Mouse (Mus musculus) gastrocnemius, postnatal 4 days (tissue): ENCODE results near the gene A530016L24Rik. TPM values are rescaled to one million over a fixed set of nuclear protein-coding genes. Genes with fewer than 3 reads are reported as not detected.

Experiments
- DNase-seq, 2 experiments: peaks; one replicate each; pipeline ENCODE4 v3.0.0; 2021 to 2022; ENCODE audit warnings: low spot score in 2 of 2, mixed read lengths in 2 of 2
- total RNA-seq, 2 experiments: library from RNA; stranded (reverse); gene quantifications; 2 replicates each; pipeline ENCODE4 v1.2.3; 2021

The A530016L24Rik gene
- total RNA-seq, 2 experiments from 2014 or later = 4.6 to 8.3 TPM

- no peak for DNase-seq
Measured at GRCm38 (mm10) chr12:112498683-112499082, 9.4 kb downstream of the A530016L24Rik start.

DNA sequence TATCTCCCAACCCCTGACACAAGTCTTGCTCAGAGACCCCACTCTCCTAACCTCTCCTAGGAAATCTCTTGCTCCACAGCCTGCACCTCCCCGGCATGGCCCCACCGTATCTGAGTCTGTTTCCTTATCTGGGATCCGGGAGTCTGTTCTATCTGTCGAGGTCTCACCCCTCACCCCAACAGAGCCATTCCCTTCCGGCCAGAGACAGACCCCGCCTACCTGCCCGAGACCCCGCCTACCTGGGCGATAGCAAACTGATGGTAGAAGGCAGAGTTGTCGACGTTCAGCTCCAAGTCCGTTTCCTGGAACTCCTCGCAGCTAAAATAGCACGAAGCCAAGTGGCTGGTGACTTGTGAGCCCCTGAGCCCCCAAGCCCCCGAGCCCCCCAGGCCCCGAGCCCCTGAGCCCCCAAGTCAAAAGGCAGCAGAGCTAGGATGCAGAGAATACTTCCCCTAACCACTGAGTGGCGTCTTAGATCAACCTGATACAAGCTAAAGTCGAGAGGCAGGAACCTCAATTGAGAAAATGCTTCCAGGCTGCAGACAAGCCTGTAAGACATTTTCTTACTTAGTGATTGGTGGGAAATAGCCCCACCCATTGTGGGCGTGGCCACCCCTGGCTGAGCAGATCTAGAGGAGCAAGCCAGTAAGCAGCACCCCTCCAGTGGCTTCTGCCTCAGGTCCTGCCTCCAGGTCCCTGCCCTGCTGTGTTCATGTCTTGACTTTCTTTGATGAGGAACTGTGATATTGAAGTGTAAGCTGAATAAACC is 13.9 kb downstream of the A530016L24Rik start:
- DNase-seq = no peak

- DNase-seq = no peak
Measured at GRCm38 (mm10) chr12:112506267-112506666, 17.0 kb downstream of the A530016L24Rik start.

GRCm38 (mm10) chr12:112507264-112507663 is 18.0 kb downstream of the A530016L24Rik start:
- no peak for DNase-seq

DNA sequence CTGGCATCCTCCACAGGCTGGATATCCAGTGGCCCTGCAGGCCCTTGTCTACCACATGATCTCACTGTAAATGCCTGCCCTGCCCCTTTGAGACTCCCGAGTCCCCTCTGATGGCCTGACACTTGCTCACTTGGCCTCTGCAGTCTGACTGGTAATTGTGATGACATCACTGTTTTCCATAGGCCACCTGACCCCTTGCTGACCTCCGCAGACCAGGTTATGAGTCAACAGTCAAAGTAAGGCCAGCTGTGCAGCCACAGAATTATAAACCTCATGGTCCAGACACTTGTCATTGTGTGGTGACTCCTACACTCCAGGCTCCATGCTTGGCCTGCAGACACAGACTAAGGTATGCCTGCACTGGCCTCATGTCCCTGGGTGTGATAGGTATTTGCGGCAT is 18.7 kb downstream of the A530016L24Rik start:
- no peak for DNase-seq

GRCm38 (mm10) chr12:112510365-112510732 is 21.1 kb downstream of the A530016L24Rik start:
- DNase-seq = no peak

DNA sequence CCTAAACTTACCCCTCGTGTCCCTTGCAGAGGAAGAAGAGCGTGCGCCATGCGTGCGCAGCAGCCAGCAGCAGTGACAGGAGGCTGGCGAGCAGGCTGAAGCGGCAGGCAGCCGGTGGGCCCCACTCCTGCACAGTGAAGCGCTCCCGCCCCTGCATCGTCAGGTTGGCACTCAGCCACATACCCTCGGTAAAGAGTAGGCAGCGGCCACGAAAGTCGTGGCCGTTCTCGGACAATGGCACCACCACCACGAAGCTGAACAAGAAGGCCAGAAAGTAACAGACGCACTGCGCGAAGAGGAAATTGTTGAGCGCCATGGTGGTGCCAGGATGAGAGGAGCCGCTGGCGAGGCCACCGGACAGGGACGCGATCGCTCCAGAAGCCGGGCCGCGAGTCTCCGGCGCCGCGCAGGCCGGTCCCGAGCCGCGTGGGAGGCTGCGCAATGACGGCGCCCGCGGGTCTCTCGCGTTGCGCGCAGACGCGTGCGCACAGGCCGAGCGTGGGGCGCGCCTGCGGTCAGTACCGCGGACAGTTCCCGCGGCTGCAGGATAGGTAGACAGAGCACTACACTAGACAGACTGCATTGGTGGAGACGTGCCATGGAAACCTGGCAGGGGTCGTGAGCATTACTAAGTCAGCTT is 21.6 kb downstream of the A530016L24Rik start:
- DNase-seq = peak in 1 of 2 experiments; percentile 35

DNA sequence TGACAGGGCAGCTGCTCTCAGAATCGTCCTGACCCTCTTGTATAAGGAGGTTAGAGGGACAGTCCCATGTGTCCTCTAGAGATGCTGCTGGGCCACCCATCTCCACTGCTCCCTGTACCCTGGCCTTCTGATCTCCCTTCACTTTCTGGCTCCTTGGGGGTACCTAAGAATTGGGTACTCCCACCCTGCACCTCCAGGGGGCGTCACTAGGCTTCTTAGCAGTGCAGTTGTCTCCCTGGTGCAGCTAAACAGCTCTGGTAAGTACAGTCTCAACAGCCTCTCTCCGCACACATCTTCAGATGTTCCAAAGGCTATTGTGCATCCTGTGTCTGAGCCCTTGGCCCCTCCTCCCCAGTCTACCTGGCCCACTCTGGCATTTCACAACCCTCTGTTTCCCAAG is 25.6 kb downstream of the A530016L24Rik start:
- no peak for DNase-seq

GRCm38 (mm10) chr12:112516697-112517337 is 27.6 kb downstream of the A530016L24Rik start, which contains the start of gene Tmem179:
Gene Tmem179, minus strand, starts transcription at chr12:112516747.
- no peak for DNase-seq

DNA sequence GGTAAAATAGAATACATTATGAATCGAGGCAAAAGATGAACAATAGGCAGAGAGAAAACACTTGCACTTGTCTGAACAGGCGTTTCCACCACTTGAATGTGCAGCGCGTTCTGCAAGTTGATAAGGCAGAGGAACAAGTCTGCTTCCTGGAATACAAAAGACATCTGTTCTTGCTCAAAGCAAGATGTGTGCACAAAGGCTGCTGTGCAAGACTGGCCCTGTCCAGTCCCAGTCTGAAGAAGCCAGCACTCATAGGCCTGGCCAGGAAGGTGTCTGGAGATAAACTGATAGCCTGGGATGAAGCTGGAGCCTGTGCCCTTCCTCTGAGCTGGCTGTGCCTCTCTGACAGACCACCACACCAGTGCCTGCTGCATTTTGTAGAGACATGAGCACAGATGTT is 28.9 kb downstream of the A530016L24Rik start:
- no peak for DNase-seq

DNA sequence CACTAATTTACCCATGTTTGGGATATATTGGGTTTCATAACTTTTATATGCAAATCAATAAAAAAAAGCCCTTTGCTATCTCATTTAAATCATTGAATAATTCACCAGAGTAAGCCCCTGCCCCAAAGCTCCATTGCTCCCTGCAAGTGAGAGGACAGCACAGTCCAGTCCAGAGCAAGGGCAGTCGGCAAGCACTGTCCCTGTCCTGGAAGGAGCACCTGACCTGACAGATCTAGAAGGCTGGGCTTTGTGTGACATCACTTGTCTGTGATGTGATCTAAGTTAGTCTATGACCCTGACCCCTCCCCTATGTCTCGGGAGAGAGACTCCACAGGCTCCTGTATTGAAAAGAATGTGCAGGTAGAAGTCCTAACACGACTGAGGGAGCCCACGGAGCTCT is 44.5 kb downstream of the A530016L24Rik start:
- DNase-seq = no peak

- no peak for DNase-seq
Measured at GRCm38 (mm10) chr12:112537233-112537632, 48.0 kb downstream of the A530016L24Rik start.

GRCm38 (mm10) chr12:112538356-112538755 is 49.1 kb downstream of the A530016L24Rik start:
- DNase-seq = no peak

DNA sequence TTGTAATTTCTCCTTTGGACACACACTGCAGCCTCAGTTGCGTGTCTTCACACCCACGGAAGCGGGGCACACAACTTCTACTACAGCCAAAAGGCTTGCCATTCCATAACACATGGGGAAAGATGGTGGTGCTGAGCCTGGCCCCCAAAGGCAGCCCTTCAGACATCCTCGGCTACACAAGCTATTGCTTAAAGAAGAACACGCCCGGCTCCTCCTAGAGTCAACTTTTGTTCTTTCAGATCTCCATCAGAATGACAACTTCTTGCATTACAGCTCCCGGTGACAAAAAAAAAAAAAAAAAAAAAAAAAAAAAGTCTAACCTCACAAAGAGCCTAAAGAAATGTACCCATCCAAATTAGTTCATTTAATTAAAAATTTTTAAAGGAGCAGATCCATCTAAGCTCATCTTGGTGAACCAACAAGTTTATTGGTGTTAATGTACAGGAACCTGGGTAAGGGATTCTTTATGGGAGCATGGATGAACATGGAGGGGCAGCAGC is 50.3 kb downstream of the A530016L24Rik start:
- no peak for DNase-seq

GRCm38 (mm10) chr12:112540321-112540720 is 51.1 kb downstream of the A530016L24Rik start:
- DNase-seq = no peak

DNA sequence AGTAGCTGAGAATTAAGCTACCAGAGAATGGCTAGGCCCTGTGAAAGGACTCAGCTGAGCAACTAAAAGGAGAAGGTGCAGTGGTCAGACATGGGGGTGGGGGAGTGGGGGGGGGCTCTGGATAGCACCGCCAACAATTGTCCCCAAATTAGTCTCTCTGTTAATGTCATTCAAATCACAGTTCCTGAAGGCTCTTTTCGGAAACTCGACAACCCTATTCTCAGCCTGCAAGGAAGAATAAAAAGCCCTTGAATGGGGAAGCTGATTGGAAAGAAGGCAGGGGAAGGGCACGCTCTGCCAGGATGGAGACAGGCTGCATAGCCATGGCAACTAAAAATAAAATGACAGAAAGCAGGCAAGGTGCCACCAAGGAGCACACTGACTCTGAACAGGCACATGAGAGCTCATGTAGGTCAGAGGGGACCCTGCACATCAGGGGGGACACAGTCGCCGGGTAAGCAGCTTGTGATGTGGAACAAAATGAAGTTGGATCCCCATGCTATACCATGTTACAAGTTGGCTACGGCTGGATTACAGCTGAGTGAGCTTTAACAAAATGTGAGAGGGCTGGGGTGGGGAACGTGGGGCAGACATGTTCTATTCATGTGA is 52.3 kb downstream of the A530016L24Rik start:
- DNase-seq = no peak

DNA sequence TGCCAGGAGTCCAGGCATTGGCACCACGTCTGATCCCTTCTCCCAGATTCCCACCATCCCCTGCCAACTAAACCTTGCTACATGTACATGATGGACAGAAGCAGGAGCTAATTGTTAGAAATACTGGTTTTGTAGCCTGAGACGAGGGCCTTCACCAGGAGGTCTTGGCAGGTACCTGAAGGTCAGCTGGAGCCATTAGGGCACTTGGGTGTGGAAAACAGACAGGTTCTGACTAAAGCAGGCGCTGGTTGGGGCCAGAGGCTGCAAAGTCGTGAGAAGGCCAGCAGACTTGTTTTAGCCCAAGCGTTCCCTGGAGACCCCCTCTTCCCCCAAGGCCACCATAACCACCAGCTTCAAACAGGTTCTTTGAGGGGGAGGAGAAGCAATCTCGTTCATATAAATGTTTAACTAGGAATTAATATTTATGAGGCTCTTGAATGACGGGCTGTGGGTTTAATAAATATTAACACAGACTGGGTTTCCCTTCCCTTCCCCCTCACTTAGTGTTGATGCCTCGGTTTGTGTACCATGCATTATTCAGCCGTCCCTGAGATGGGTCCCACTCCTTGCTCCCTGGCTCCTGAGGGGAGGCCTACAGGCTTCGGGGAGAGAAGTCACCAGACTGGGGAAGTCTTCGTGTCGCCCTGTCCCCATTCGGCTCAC is 53.1 kb downstream of the A530016L24Rik start:
- DNase-seq = no peak

- DNase-seq = peak; percentile 86 to 88
Measured at GRCm38 (mm10) chr12:112542920-112543300, 53.7 kb downstream of the A530016L24Rik start.

DNA sequence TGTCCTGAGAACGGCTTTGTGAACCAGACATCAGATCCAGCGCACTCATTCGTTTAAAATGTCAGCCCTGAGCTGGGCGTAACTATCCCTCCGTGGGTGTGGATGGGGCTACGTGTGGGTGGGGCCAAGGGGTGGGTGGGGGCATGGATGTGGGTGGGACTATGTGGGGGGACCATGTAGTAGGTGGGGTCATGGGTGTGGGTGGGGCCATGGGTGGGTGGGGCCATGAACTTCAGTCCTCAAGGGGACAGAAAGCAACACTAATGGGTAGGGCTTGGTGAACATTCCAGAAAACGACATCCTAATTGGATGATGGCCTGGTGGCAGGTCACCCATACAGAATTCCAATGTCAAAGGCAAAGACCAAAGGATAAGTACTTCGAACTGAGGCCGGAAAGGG is 54.7 kb downstream of the A530016L24Rik start:
- DNase-seq = no peak

DNA sequence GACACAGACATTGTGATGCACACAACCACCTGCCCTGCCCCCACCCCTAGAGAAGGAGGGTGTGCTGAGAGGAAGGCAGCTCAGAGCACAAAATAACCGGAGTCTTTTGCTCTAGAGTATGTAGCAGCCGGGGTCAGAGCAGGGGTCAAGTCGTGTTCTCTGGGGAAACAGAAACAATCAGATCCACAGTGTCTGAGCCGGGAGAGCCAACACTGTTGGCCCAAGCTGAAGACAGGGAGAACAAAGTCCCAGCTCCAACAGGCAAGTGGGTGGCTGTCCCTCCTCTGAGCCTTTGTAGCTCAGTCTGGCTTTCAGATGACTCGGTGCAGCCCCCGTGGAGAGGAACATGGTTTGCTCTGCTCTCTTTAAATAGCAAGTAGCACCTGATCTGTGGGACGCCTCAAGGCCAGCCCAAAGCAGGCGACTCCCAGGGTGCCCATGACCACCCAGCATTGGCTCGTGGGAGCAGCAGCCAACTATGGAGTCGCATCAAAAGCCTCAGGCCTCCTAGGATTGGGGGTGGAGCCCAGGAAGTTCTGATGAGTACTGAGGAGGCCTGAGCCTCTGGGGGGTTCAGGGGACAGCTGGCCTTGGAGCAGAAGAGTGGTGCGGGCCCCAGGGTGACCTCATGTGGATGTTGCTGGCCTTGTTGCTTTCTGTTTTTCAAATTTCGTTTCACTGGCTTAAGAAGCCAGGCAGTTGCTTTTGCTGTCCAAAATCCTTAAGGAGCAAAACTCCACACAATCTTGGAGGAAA is 55.9 kb downstream of the A530016L24Rik start:
- DNase-seq = peak in 1 of 2 experiments; percentile 48
